Mouse (Mus musculus) hindbrain, embryonic 11.5 days (tissue): Measurements from ENCODE around the gene Pms1. TPM values are rescaled to one million over a fixed set of nuclear protein-coding genes. Genes with fewer than 3 reads are reported as not detected.
A peak's percentile ranks its signal among the peaks of the same experiment; 100 is the strongest.
"Not testable (repeated sequence)": the region's sequence is repeated elsewhere in the genome, so short reads cannot be mapped to it uniquely, and the experiment has no call there.

Experiments used
- ATAC-seq: fragments of 200-750 bp; cut with Nextera tagmentation; 2 replicates; pipeline ENCODE4 v1.8.0; 2017; ENCODE audit warnings: mild to moderate bottlenecking, moderate TSS enrichment, moderate library complexity; ENCODE audit not compliant: low FRiP score
- DNase-seq: peaks from one replicate; pipeline ENCODE4 v3.0.0-alpha.2; 2015; ENCODE audit warnings: low spot score
- H3K27ac ChIP-seq: fragments of 300-500 bp; sonication (generic); 2 replicates; pipeline ENCODE4 v1.5.1; 2014; ENCODE audit warnings: mild to moderate bottlenecking, low read depth, low read length
- H3K27me3 ChIP-seq: fragments of 300-500 bp; sonication (generic); 2 replicates; pipeline ENCODE4 v1.6.1; 2014; ENCODE audit warnings: mild to moderate bottlenecking, low read length, moderate library complexity, mixed read lengths; ENCODE audit not compliant: control insufficient read depth, insufficient read depth
- H3K36me3 ChIP-seq: fragments of 300-500 bp; sonication (generic); 2 replicates; pipeline ENCODE4 v1.6.1; 2014; ENCODE audit warnings: mild to moderate bottlenecking, low read length, moderate library complexity, mixed read lengths; ENCODE audit not compliant: control insufficient read depth, insufficient read depth
- H3K4me1 ChIP-seq: fragments of 300-500 bp; sonication (generic); replicated peaks from 2 replicates; pipeline ENCODE4 v1.6.1; 2014; ENCODE audit warnings: low read length, mixed read lengths; ENCODE audit not compliant: control insufficient read depth, insufficient read depth
- H3K4me2 ChIP-seq: fragments of 300-500 bp; sonication (generic); replicated peaks from 2 replicates; pipeline ENCODE4 v1.6.1; 2014; ENCODE audit warnings: mild to moderate bottlenecking, low read depth, low read length
- H3K4me3 ChIP-seq: fragments of 300-500 bp; sonication (generic); 2 replicates; pipeline ENCODE4 v1.5.1; 2014; ENCODE audit warnings: low read depth, low read length
- H3K9ac ChIP-seq: fragments of 300-500 bp; sonication (generic); 2 replicates; pipeline ENCODE4 v1.6.1; 2014; ENCODE audit warnings: low read depth, low read length
- H3K9me3 ChIP-seq: fragments of 300-500 bp; sonication (generic); 2 replicates; pipeline ENCODE4 v1.6.1; 2016; ENCODE audit warnings: low read length; ENCODE audit not compliant: control insufficient read depth
- WGBS: fragments of 180-500 bp; shearing (Covaris S2); extraction: QIAGEN DNeasy Blood & Tissue Kit; methylation state at CpG from one replicate; pipeline ENCODE4 v1.1.7; 2014; 5-methylcytosine and 5-hydroxymethylcytosine counted together
- polyA plus RNA-seq: library from polyadenylated mRNA; unstranded; fragments of >200 nt; fragmentation: Nextera tagmentation; extraction: Ambion mirVana; gene quantifications from 2 replicates; pipeline ENCODE4 v1.2.1, GENCODE M21; 2014

Gene Pms1
- polyA plus RNA-seq, result 21.0 and 23.8 TPM in 2 replicates

GRCm38 (mm10) chr1:53296581-53297383 is at the start of gene Pms1, which contains the start of the genes Ormdl1 and Gm28778:
Gene Pms1 (minus strand): TSS chr1:53297018.
Gene Ormdl1 (plus strand): TSS chr1:53297095.
Gene Gm28778 (plus strand): TSS chr1:53297111.
- peak within 1 kb of the TSS; percentile 70 for H3K27ac ChIP-seq
- H3K27me3 ChIP-seq, result no peaks in the 10 kb centered on the region
- WGBS, result under 1% methylated on average over 66 of the region's 66 CpGs
- H3K9ac ChIP-seq, result peak within 1 kb of the TSS; percentile 73
- H3K4me1 ChIP-seq, result 0 out of 2 replicates have a peak, but pooled peaks cover 3% of the 10 kb centered on the region
- H3K4me3 ChIP-seq, result peak within 1 kb of the TSS; percentile 60
- ATAC-seq (peak; percentile 100), DNase-seq (peak; percentile 95)
- H3K36me3 ChIP-seq, result no peaks in the 10 kb centered on the region
- H3K9me3 ChIP-seq, result no peaks in the 10 kb centered on the region
- H3K4me2 ChIP-seq, result peak within 1 kb of the TSS; percentile 56

DNA sequence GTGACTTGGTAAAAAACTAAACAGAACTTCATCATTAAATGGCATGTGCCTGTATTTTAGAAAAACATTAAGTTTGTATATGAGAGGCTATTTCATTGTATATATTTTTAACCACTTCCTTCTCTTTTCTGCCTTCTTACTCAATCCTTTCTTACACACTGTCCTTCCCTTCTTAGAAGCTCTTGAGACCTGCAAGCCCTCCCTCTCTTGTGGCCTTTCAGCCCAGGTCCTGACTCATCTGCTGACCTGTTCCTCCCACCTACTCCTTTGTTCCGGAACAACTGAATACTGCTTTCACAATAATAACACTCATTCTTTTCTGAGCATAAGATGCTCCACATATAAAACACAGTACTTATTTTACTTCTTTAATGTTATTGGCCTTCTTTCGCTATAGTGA is 44.3 kb upstream of the Pms1 start:
- H3K27ac ChIP-seq, result no peak overlapping the region
- no peak overlapping the region for H3K9ac ChIP-seq
- no peaks in the 10 kb centered on the region for H3K27me3 ChIP-seq
- peaks cover 10% of the 10 kb centered on the region; the same call in 1 of the 2 replicates for H3K36me3 ChIP-seq
- WGBS, result 97% methylated on average over 2 of the region's 2 CpGs
- H3K4me1 ChIP-seq, result no peaks in the 10 kb centered on the region
- H3K4me2 ChIP-seq, result no peak overlapping the region
- H3K4me3 ChIP-seq, result no peak overlapping the region
- ATAC-seq (no peak), DNase-seq (no peak)
- no peaks in the 10 kb centered on the region for H3K9me3 ChIP-seq

DNA sequence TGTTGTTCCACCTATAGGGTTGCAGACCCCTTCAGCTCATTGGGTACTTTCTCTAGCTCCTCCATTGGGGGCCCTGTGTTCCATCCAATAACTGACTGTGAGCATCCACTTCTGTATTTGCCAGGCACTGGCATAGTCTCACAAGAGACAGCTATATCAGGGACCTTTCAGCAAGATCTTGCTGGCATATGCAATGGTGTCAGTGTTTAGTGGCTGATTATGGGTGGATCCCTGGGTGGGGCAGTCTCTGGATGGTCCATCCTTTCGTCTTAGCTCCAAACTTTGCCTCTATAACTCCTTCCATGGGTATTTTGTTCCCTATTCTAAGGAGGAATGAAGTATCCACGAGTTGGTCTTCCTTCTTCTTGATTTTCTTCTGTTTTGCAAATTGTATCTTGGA is 40.6 kb upstream of the Pms1 start:
- not testable (repeated sequence) for DNase-seq, H3K4me1 ChIP-seq, H3K36me3 ChIP-seq, H3K4me2 ChIP-seq, H3K9me3 ChIP-seq, ATAC-seq, H3K27ac ChIP-seq, H3K4me3 ChIP-seq, H3K27me3 ChIP-seq, H3K9ac ChIP-seq
- 61% methylated on average over 2 of the region's 2 CpGs for WGBS

DNA sequence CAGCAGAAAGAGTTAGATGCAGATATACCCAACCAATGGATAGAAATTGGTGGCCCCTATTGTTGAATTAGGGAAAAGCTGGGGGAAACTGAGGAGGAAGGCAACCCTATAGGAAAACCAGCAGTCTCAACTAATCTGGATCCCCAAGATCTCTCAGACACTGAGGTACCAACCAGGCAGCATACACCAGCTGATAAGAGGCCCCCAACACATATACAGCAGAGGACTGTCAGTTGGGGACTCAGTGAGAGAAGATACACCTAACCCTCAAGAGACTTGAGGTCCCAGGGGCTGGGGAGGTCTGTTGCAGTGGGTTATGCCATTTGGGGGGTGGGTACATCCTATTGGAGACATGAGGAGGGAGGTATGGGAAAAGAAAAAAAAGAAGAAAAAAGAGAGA is 38.6 kb upstream of the Pms1 start:
- no peak for DNase-seq
- H3K36me3 ChIP-seq, result no peaks in the 10 kb centered on the region
- no peak overlapping the region for H3K4me3 ChIP-seq
- no peaks in the 10 kb centered on the region for H3K27me3 ChIP-seq
- no peak for ATAC-seq
- H3K4me1 ChIP-seq, result no peaks in the 10 kb centered on the region
- H3K4me2 ChIP-seq, result no peak overlapping the region
- no peaks in the 10 kb centered on the region for H3K9me3 ChIP-seq
- no peak overlapping the region for H3K9ac ChIP-seq
- H3K27ac ChIP-seq, result no peak overlapping the region

- H3K9ac ChIP-seq, ATAC-seq, H3K27ac ChIP-seq, DNase-seq, H3K9me3 ChIP-seq, H3K4me1 ChIP-seq, H3K27me3 ChIP-seq, H3K4me3 ChIP-seq, H3K36me3 ChIP-seq, H3K4me2 ChIP-seq: not testable (repeated sequence)
- 84% methylated on average over 5 of the region's 5 CpGs for WGBS
Observed at GRCm38 (mm10) chr1:53333527-53333926, 36.7 kb upstream of the Pms1 start.

DNA sequence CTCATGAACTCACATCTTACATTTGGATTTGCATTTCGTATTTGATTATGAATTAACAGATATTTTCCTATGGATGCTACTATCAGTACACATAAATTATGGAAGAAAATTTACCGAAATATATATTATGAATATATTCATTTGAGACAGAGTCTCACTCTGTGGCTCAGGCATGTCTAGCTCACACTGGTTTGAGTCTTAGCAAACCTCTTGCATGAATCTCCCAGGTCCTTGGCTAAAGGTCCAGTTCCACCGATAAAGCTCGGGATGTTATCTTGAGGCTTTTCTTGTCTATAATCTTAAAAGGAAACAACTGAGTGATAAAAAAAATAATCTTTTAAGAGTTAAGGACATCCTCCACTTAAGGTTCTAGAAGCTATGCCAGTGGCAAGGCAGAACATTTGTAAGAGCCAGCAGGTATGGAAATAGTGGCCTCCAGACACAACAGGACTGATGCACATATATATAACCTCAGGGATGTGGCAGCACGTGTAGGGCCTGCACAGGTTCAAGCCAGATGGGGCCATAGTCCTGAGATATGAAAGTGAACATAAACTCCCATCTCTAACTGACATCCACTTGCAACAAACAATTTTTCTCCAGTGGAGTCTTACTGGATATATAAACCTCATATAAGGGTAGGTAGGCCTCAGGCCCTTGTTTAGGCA is 28.1 kb upstream of the Pms1 start:
- Histone ChIP-seq H3K9me3 (no peaks in the 10 kb centered on the region), H3K4me1 (no peaks in the 10 kb centered on the region), H3K4me2 (no peak overlapping the region), H3K27me3 (no peaks in the 10 kb centered on the region), H3K9ac (no peak overlapping the region), H3K4me3 (no peak overlapping the region), H3K36me3 (no peaks in the 10 kb centered on the region), H3K27ac (no peak overlapping the region)
- 95% methylated on average over 5 of the region's 5 CpGs for WGBS
- DNase-seq (no peak), ATAC-seq (no peak)

DNA sequence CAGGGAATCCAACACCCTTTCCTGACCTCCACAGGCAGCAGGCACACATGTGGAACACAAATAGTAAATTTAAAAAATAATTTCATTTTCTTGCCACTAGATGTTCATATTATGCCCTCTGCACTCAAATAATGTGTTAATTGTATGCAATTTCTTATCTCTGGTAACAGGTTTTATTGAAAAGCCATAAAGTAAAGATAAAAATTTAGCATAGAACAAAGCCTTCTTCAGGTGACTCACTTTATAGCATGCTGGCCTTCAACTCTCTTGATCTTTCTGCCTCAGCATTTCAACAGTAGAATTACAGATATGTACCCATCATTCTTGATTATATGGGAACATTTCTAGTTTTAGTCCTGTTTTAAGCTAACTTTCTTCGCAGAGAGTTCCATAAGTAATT is 27.5 kb upstream of the Pms1 start:
- 96% methylated on average over 1 of the region's 1 CpGs for WGBS
- no peak overlapping the region for H3K4me3 ChIP-seq
- H3K9ac ChIP-seq, result no peak overlapping the region
- no peaks in the 10 kb centered on the region for H3K9me3 ChIP-seq
- DNase-seq (no peak), ATAC-seq (no peak)
- H3K36me3 ChIP-seq, result no peaks in the 10 kb centered on the region
- H3K27me3 ChIP-seq, result no peaks in the 10 kb centered on the region
- no peaks in the 10 kb centered on the region for H3K4me1 ChIP-seq
- no peak overlapping the region for H3K4me2 ChIP-seq
- no peak overlapping the region for H3K27ac ChIP-seq

DNA sequence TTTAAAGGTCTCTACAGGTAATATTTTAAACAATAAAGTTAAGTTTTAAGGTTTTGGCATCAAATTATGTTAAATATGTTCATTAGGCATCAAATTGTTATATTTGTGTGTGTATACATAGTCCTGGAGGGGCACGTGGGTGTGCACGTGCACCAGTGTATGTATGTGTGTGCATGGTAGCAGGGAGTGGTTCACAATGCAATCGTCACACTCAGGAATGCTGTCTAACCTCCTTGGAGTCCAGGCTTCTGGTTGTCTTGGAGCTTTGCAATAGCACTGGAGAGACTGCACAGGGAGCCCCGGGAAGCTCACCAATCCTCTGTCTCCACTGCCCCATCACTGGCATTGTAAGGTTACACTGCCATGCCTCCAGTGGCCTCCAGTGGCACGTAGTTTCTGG is 26.4 kb upstream of the Pms1 start:
- no peak for ATAC-seq
- H3K9ac ChIP-seq, result no peak overlapping the region
- H3K4me3 ChIP-seq, result no peak overlapping the region
- no peak for DNase-seq
- H3K36me3 ChIP-seq, result no peaks in the 10 kb centered on the region
- no peaks in the 10 kb centered on the region for H3K9me3 ChIP-seq
- no peaks in the 10 kb centered on the region for H3K4me1 ChIP-seq
- no peak overlapping the region for H3K4me2 ChIP-seq
- WGBS, result 96% methylated on average over 5 of the region's 5 CpGs
- H3K27me3 ChIP-seq, result no peaks in the 10 kb centered on the region
- no peak overlapping the region for H3K27ac ChIP-seq
